Mouse (Mus musculus): ENCODE results near the gene Gpr157. TPM values are rescaled to one million over a fixed set of nuclear protein-coding genes. Genes with fewer than 3 reads are reported as not detected.

Gpr157 gene
- polyA plus RNA-seq, 1 experiment from 2014 or later = 0.40 TPM

DNA sequence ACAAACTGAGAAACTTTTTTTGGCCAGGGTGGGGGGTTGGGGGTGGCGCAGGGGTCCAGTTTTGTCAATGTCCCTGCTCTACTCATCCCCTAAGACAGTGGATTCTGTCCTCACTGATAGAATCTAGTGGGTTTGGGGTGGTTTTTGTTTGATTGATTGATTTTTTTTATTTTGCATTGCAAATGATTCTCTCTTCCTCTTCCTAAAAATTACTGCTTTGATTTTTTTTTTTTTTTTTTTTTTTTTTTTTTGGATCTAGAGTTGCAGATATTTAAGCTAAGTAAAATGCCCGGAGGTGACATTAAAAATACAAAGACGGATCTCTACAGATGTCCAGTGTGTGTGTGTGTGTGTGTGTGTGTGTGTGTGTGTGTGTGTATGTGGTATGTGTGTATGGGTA lies 34.8 kb upstream of the Gpr157 start:
- Histone ChIP-seq H3K36me3 (no peaks in the 10 kb centered on the region), H3K27ac (replicated peaks) (no peak overlapping the region), H3K9ac (no peak overlapping the region), H3K4me2 (no peak overlapping the region), H3K4me3 (no peak overlapping the region), H3K9me3 (no peaks in the 10 kb centered on the region), H3K27me3 (peaks cover 37% of the 10 kb centered on the region), H3K4me1 (replicated peaks) (peaks cover 18% of the 10 kb centered on the region)
- no peak for ATAC-seq (ENCODE audit: low FRiP score, low read depth)
- 94% methylated on average over 3 of the region's 3 CpGs for WGBS

DNA sequence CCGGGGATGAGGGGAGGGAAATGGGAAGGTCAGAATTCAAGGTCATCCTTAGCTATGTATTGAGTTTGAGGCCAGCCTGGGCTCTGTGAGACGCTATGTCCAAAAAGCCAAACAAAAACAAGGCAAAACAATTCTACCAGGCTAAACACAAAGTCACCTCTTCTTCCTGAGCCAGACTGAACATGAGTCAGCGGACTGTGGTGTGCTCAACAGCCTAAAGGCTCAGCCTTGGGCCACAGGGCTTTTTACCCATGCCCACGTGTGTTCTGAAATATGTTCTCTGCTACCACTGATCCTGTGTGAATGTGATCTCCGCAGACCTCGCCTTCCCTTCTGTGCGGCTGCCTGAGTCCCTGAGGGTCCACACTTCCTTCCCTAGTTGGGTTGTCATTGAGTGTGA lies 31.0 kb upstream of the Gpr157 start:
- 89% methylated on average over 7 of the region's 7 CpGs for WGBS
- no peak overlapping the region for H3K4me3 ChIP-seq

DNA sequence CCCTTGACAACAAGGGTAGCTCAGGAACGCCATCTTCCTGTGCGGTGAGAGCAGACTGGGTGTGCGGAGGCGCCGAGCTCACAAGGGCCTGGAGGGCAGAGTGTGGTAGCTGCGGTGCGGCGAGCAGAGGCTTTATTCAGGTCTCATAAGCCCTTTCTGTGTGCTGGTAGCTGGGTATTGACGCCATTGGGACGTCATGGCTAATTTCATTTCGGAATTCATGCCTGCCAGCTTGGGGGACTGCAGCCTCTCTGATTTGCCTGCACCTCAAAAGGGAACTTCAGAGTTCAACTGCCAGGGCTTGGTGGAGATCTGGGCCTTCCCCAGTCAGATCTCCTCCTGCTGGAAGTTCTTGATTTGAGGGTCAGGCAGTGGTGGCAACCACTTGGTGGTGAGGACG lies 29.4 kb upstream of the Gpr157 start:
- no peak overlapping the region for H3K9ac ChIP-seq
- no peak overlapping the region for H3K4me2 ChIP-seq
- WGBS = 87% methylated on average over 12 of the region's 12 CpGs
- no peaks in the 10 kb centered on the region for H3K9me3 ChIP-seq
- H3K4me3 ChIP-seq = no peak overlapping the region
- ATAC-seq (ENCODE audit: low FRiP score, low read depth) = no peak
- no peak overlapping the region for H3K27ac ChIP-seq (replicated peaks)
- no peaks in the 10 kb centered on the region for H3K4me1 ChIP-seq (replicated peaks)
- H3K36me3 ChIP-seq = no peaks in the 10 kb centered on the region
- H3K27me3 ChIP-seq = no peaks in the 10 kb centered on the region

More for the DNA sequence above, 31.0 kb upstream of the Gpr157 start:
- no peaks in the 10 kb centered on the region for H3K4me1 ChIP-seq (replicated peaks)
- H3K27me3 ChIP-seq = peaks cover 3% of the 10 kb centered on the region; the same call in 1 of the 2 replicates
- no peak overlapping the region for H3K27ac ChIP-seq (replicated peaks)
- no peaks in the 10 kb centered on the region for H3K9me3 ChIP-seq
- ATAC-seq (ENCODE audit: low FRiP score, low read depth) = no peak
- no peaks in the 10 kb centered on the region for H3K36me3 ChIP-seq
- no peak overlapping the region for H3K9ac ChIP-seq
- H3K4me2 ChIP-seq = no peak overlapping the region

DNA sequence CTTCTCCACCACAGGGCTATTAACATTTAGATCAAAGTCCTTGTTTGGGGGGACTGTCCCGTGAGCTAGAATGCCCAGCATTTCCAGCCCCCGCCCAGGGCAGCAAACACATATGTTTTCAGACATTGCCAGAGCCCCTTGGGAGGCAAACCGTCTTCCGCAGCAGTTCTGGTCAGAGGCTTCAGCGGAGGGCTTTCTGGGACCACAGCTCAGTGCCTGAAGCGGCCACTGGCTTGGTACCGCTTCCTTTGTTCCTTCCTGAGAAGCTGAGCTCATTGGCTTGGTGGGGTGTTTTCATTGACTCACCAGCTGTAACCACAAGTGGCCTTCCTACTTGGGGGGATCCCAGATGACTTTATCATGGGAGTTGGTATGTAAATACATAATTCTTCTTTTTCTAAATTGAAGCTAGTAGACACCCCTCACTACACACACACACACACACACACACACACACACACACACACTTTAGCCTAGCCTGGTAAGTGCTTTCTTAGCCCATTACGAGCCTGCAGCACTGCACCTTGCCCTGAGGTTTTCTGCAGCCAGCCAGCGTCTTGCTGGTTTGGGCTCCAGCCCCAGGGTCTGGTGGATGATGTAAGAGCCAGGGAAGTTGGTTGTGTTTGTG lies 27.2 kb upstream of the Gpr157 start:
- no peak overlapping the region for H3K27ac ChIP-seq (replicated peaks)
- WGBS = 49% methylated on average over 9 of the region's 9 CpGs
- no peak for ATAC-seq (ENCODE audit: low FRiP score, low read depth)

DNA sequence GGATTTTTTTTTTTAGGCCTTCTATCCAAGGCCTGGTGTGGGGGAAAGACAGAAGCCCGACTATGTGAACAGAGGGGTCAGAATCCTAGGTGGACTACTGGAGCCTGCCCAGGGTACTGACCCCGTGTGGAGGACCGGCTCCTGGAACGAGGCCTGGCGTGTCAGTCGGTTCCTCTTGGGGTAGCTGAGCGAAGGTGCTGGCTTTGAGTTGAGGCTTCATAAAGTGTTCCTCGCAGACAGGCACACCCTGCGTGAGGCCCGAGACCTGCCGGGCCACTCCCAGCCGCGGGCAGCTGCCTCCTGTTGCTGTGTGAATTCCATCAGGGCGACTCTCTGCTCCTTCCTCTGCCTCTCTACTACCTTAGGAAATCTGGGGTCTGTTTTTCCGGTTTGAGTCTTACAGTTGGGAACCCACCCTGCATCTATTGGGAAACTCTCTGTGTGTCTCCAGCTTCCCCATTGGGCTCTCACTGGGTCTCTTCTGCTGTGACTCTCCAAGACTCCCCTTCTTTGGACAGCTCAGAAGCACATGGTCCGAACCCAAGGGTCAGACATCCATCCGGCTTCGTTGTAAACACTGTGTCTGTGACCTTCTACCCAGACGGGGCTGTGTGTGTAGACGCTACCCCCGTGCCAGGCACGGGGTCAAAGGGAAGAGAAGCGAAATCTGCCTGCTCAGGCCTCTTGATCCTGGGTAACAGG lies 26.5 kb upstream of the Gpr157 start:
- no peaks in the 10 kb centered on the region for H3K36me3 ChIP-seq
- H3K27me3 ChIP-seq = no peaks in the 10 kb centered on the region
- ATAC-seq (ENCODE audit: low FRiP score, low read depth) = no peak
- H3K4me2 ChIP-seq = no peak overlapping the region
- no peak overlapping the region for H3K4me3 ChIP-seq
- WGBS = 82% methylated on average over 23 of the region's 23 CpGs
- no peaks in the 10 kb centered on the region for H3K4me1 ChIP-seq (replicated peaks)
- no peak overlapping the region for H3K9ac ChIP-seq
- H3K27ac ChIP-seq (replicated peaks) = no peak overlapping the region
- H3K9me3 ChIP-seq = no peaks in the 10 kb centered on the region

More for the DNA sequence above, 27.2 kb upstream of the Gpr157 start:
- Histone ChIP-seq H3K4me2 (no peak overlapping the region), H3K4me3 (no peak overlapping the region), H3K36me3 (no peaks in the 10 kb centered on the region), H3K4me1 (replicated peaks) (no peaks in the 10 kb centered on the region), H3K27me3 (no peaks in the 10 kb centered on the region), H3K9me3 (no peaks in the 10 kb centered on the region), H3K9ac (no peak overlapping the region)

DNA sequence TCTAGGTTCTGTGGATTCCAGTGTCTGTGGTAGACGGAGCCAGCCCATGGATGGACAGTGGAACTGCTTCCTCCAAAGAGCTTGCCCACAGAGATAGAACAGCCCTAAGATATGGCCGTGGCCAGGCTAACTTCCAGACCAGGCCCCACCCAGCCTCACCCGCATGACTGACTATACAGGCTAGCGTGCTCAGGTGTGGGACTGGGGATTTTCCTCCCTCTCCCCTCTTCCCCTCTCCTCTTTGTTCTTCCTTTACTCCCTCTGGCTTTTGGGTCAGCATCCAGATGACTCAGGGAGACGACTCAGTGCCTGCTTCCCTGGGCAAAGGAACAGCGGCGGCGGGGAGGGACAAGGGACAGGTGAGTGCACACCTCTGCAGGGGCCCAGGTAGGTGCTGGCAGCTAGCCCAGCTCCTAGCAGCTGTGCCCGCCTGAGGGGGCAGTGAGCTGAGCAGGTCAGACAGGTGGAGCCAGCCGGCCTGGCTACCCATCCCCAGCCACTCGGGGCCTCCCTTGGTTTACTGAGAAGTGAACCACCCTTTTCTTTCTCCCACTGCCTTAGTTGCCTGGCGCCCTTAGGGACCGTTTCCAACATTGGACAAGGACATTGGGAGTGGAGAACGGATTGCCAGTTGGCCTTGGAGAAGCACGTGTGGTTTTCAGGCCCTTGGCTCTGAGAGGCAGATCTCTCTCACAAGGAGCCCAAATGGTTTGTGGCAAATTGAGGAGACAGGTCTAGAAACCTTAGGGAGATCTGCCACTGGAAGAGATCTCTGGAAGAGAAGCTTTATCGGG lies 25.5 kb upstream of the Gpr157 start:
- Histone ChIP-seq H3K9ac (no peak overlapping the region), H3K36me3 (no peaks in the 10 kb centered on the region), H3K9me3 (no peaks in the 10 kb centered on the region), H3K4me2 (no peak overlapping the region), H3K4me3 (no peak overlapping the region), H3K27ac (replicated peaks) (no peak overlapping the region), H3K4me1 (replicated peaks) (no peaks in the 10 kb centered on the region), H3K27me3 (no peaks in the 10 kb centered on the region)
- ATAC-seq (ENCODE audit: low FRiP score, low read depth) = no peak
- WGBS = 80% methylated on average over 16 of the region's 16 CpGs

DNA sequence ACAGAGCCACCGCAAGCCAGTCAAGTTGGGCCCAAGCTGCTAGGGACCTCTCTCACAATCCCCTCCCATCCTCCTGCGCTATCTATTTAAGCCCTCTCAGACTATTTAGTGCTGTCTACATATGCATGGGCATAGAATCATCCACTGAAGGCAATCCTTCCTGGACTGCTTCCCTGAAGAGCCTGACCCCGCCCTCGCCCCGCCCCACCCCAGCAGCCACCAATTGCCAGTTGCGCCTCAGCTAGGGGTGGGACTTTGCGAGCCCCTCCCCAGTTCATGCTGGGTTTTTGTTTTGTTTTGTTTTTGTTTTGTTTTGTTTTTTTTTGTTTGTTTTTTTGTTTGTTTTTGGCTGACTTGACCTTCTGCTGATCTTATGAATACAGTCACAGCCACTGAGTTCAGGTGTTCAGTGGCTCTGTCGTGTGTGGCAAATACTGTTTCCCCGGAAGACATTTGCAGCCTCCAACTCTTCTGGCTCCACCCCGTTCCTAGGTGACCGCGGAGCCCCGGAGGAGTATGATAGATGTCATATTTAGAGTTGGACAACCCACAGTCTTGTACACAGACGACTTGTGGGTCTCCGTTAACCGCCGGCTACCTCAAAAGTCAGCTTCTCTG lies 20.4 kb upstream of the Gpr157 start:
- Histone ChIP-seq H3K4me3 (no peak overlapping the region), H3K4me1 (replicated peaks) (no peaks in the 10 kb centered on the region), H3K27ac (replicated peaks) (no peak overlapping the region), H3K9ac (no peak overlapping the region), H3K4me2 (no peak overlapping the region), H3K36me3 (no peaks in the 10 kb centered on the region), H3K27me3 (no peaks in the 10 kb centered on the region), H3K9me3 (no peaks in the 10 kb centered on the region)
- no peak for ATAC-seq (ENCODE audit: low FRiP score, low read depth)
- 87% methylated on average over 17 of the region's 17 CpGs for WGBS

DNA sequence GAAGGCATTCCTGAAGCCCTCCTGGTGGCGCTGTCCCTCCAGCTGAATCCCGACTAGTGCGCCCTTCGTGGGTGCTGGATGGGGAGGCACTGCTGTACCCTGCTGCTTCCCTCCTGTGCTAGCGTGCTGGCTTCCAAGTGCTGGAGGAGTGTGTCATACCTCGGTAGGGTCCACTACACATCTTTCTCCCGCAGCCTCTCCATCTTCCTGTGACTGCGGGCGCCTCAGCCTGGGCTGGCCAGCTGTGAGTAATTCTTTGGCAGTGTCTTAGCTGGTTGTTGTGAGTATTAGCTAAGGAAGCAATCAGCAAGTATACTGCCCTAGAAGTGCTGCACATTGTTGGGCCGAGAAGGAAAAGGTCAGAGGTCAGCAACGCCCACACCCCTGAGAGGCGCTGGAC lies 18.9 kb upstream of the Gpr157 start:
- 57% methylated on average over 12 of the region's 12 CpGs for WGBS
- Histone ChIP-seq H3K4me2 (no peak overlapping the region), H3K4me3 (no peak overlapping the region), H3K4me1 (replicated peaks) (no peaks in the 10 kb centered on the region), H3K27me3 (no peaks in the 10 kb centered on the region), H3K9me3 (no peaks in the 10 kb centered on the region), H3K36me3 (no peaks in the 10 kb centered on the region), H3K27ac (replicated peaks) (no peak overlapping the region), H3K9ac (no peak overlapping the region)
- ATAC-seq (ENCODE audit: low FRiP score, low read depth) = no peak

DNA sequence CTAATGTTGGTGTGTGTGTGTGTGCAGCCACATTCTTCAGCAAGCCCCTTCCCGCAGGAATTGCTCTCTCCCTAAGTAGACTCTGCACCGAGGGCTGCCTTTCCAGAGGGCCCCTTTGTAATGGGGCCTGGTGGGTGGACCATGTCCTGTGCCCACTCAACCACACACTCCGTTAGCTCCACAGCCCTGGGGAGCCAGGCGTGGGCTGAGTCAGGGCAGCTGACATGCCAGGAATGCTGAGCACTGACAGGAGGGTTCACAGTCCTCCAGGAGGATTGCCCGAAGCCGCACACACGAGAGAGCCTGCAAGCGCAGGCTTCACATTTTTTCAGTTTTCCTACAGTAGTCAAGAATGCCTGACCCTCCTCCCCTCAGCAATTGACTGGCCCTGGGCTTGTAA lies 17.0 kb upstream of the Gpr157 start:
- ATAC-seq (ENCODE audit: low FRiP score, low read depth) = no peak
- Histone ChIP-seq H3K27ac (replicated peaks) (no peak overlapping the region), H3K27me3 (no peaks in the 10 kb centered on the region), H3K4me2 (no peak overlapping the region), H3K4me3 (no peak overlapping the region), H3K9ac (no peak overlapping the region), H3K4me1 (replicated peaks) (no peaks in the 10 kb centered on the region), H3K36me3 (no peaks in the 10 kb centered on the region), H3K9me3 (no peaks in the 10 kb centered on the region)
- WGBS = 53% methylated on average over 8 of the region's 8 CpGs

DNA sequence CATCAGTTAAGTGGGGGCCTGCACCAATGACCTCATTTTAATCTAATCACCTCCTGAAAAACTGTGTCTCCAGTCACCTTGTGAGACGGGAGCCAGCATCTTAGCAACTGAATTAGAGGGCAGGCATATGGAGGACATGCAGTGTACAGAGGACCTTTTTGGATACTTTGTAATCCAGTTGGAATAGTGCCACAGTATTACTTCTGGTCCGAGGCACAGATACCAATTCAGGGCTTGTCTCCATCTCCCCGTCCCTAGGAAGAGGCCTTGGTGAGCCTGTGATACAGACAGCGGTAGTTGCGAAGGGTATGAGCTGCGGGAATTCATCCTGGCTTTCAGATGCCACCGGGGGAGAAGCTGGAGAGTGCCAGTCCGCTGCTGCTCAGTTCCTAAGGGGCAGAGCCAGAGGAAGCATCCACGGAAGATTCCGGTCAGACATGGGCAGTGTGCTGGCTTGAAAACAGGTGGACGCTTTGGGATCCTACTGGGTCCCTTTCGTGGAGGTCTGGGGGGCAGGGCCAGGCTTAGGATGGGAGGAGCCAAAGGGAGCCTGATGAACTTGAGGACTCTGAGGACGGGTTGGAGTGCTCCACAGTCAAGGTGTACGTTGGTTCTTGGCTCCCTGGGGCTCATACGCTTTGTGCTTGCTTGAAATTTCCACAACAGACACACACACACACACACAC lies 14.6 kb upstream of the Gpr157 start:
- H3K4me2 ChIP-seq = no peak overlapping the region
- no peaks in the 10 kb centered on the region for H3K36me3 ChIP-seq
- WGBS = 45% methylated on average over 15 of the region's 15 CpGs
- H3K27ac ChIP-seq (replicated peaks) = no peak overlapping the region
- no peaks in the 10 kb centered on the region; the same call in 1 of the 2 replicates for H3K4me1 ChIP-seq (replicated peaks)
- no peak overlapping the region for H3K9ac ChIP-seq
- no peak for ATAC-seq (ENCODE audit: low FRiP score, low read depth)
- H3K27me3 ChIP-seq = no peaks in the 10 kb centered on the region
- no peak overlapping the region for H3K4me3 ChIP-seq
- no peaks in the 10 kb centered on the region for H3K9me3 ChIP-seq

DNA sequence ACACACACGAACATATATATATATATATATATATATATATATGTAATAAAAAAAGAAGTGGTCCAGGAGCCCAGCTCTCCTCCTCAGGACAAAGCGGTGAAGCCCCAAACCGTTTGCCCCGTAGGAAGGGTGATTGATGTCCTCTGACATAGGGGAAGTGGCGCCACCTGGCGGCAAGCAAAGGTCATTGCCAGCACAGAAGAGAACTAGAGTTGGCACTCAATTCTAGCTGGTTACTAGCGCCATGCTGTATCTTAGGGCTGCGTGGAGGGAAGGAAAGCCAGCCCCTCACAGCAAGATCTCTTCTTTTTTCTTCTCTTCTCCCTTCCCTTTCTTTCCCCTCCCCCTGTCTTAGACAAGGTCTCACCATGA lies 14.1 kb upstream of the Gpr157 start:
- Histone ChIP-seq H3K4me1 (replicated peaks) (no peaks in the 10 kb centered on the region; the same call in 1 of the 2 replicates), H3K27me3 (no peaks in the 10 kb centered on the region), H3K27ac (replicated peaks) (no peak overlapping the region), H3K9me3 (no peaks in the 10 kb centered on the region), H3K4me2 (no peak overlapping the region), H3K36me3 (no peaks in the 10 kb centered on the region), H3K9ac (no peak overlapping the region), H3K4me3 (no peak overlapping the region)
- ATAC-seq (ENCODE audit: low FRiP score, low read depth) = no peak
- 14% methylated on average over 8 of the region's 8 CpGs for WGBS

All from hindbrain, embryonic 15.5 days (tissue).